In genomic region chr7:110114699-110115098, GRCm38 (mm10) we compare ENCODE assay signal across 17 mouse cellular contexts. TPM values are rescaled to one million over a fixed set of nuclear protein-coding genes. Genes with fewer than 3 reads are reported as not detected.
DNase-seq lines count a peak whose midpoint lies in the region; ATAC-seq and TF ChIP-seq lines count a peak whose summit lies in the region.
"Had no signal": no experiment of that assay in that cellular context is flagged by ENCODE, and none has a peak within 500 bp of the region (broad histone marks: within the 10 kb centered on the region; RNA-seq: fewer than 3 reads in every experiment).

No protein-coding gene starts in this region.

- no peaks in the 10 kb centered on the region for H3K27me3 ChIP-seq in kidney, postnatal 0 days (ENCODE audit: insufficient read depth, low read length)
- no peaks in the 10 kb centered on the region for H3K27me3 ChIP-seq in embryonic facial prominence, embryonic 15.5 days
- no peaks in the 10 kb centered on the region for H3K27me3 ChIP-seq in myocyte (ENCODE audit: control insufficient read depth, insufficient read depth, insufficient read length)

- no peak overlapping the region for H3ac ChIP-seq in myocyte (ENCODE audit: control insufficient read depth, insufficient read length)

- H3K9ac ChIP-seq in kidney, postnatal 0 days (ENCODE audit: low read depth, low read length) = no peak overlapping the region
- no peak overlapping the region for H3K9ac ChIP-seq in embryonic facial prominence, embryonic 15.5 days

- ATAC-seq in kidney, postnatal 0 days (replicated peaks; ENCODE audit: low FRiP score, low read depth) = no peak
- ATAC-seq in embryonic facial prominence, embryonic 15.5 days (ENCODE audit: insufficient number of reproducible peaks, low FRiP score, low TSS enrichment, low read depth) = peak; percentile 44; the same call in 1 of the 2 replicates
- no peak for ATAC-seq in megakaryocyte-erythroid progenitor cell, adult 5-6 weeks (replicated peaks; ENCODE audit: low FRiP score, low TSS enrichment, poor library complexity, severe bottlenecking)
- ATAC-seq: activated CD4-positive, CD25-positive, alpha-beta regulatory T cell, adult 4 months; CD4-positive, CD25-positive, alpha-beta regulatory T cell, adult 4 months had no signal

- no peaks in the 10 kb centered on the region for H3K36me3 ChIP-seq in kidney, postnatal 0 days (ENCODE audit: insufficient read depth, low read length)
- no peaks in the 10 kb centered on the region for H3K36me3 ChIP-seq in embryonic facial prominence, embryonic 15.5 days
- H3K36me3 ChIP-seq in myocyte (ENCODE audit: control insufficient read depth, insufficient read depth) = no peaks in the 10 kb centered on the region

- DNase-seq in kidney, postnatal 0 days (ENCODE audit: low spot score) = peak; percentile 51
- DNase-seq in kidney, postnatal 36 days = no peak
- peak; percentile 71 for DNase-seq in NIH3T3 (ENCODE audit: low read depth)
- DNase-seq in right cerebral cortex, postnatal 14 days = no peak
- DNase-seq: cerebellum, adult 11 months; gastrocnemius, postnatal 10 days; heart, postnatal 4 days; kidney, adult 2 months; layer of hippocampus, postnatal 36 days; lung, adult 18-20 months; thymus, postnatal 36 days had no signal

- TF ChIP-seq POLR2A in myocyte (IDR thresholded peaks at IDR 0.05; ENCODE audit: insufficient read length, low read depth) = no peak

- no peak for TF ChIP-seq CTCF in kidney, postnatal 0 days (IDR thresholded peaks at IDR 0.05; ENCODE audit: low read depth)

- H3K4me3 ChIP-seq in kidney, postnatal 0 days (replicated peaks; ENCODE audit: low read depth, low read length) = no peak overlapping the region
- H3K4me3 ChIP-seq in embryonic facial prominence, embryonic 15.5 days (replicated peaks) = no peak overlapping the region
- no peak overlapping the region for H3K4me3 ChIP-seq in myocyte

- no peak overlapping the region for H3K27ac ChIP-seq in kidney, postnatal 0 days
- no peak overlapping the region for H3K27ac ChIP-seq in embryonic facial prominence, embryonic 15.5 days (replicated peaks)

- no peak overlapping the region for H3K4me2 ChIP-seq in kidney, postnatal 0 days (ENCODE audit: low read length)
- H3K4me2 ChIP-seq in embryonic facial prominence, embryonic 15.5 days (replicated peaks) = no peak overlapping the region
- peak overlapping the region; percentile 54 for H3K4me2 ChIP-seq in myocyte (ENCODE audit: low read depth)
- H3K4me2 ChIP-seq: heart, embryonic 11.5 days had no signal

- no peaks in the 10 kb centered on the region for H3K9me3 ChIP-seq in kidney, postnatal 0 days (replicated peaks; ENCODE audit: low read length)
- no peaks in the 10 kb centered on the region for H3K9me3 ChIP-seq in embryonic facial prominence, embryonic 15.5 days (replicated peaks)

- 31% methylated on average over 5 of the region's 5 CpGs for WGBS in kidney, postnatal 0 days
- WGBS in embryonic facial prominence, embryonic 15.5 days = 24% methylated on average over 5 of the region's 5 CpGs

- no peaks in the 10 kb centered on the region for H3K79me2 ChIP-seq in myocyte (ENCODE audit: control insufficient read depth, insufficient read depth)

- H3K4me1 ChIP-seq in kidney, postnatal 0 days (replicated peaks; ENCODE audit: insufficient read depth, low read length) = peaks cover 2% of the 10 kb centered on the region; the same call in 1 of the 2 replicates
- peaks cover 13% of the 10 kb centered on the region for H3K4me1 ChIP-seq in embryonic facial prominence, embryonic 15.5 days

TF ChIP-seq in myocyte, 11 proteins besides CTCF, POLR2A, EP300 and RAD21:
- TF ChIP-seq POLR2AphosphoS2 (IDR thresholded peaks at IDR 0.05; ENCODE audit: insufficient read length, low read depth) (no peak), USF1 (IDR thresholded peaks at IDR 0.05; ENCODE audit: low read depth) (peak; percentile 74), CEBPB (IDR thresholded peaks at IDR 0.05; ENCODE audit: insufficient read depth, poor library complexity, severe bottlenecking) (peak; percentile 36; the same call in 1 of the 2 replicates)

RNA-seq across cellular contexts. Expression of gene Wee1, which starts 7.1 kb away (rescaled TPM):
- 15.4 and 16.9 TPM in 2 replicates for polyA plus RNA-seq in kidney, postnatal 0 days (2015; fragmentation: Nextera tagmentation; extraction: Ambion mirVana)
- 22.2 and 23.9 TPM in 2 replicates for polyA plus RNA-seq in embryonic facial prominence, embryonic 15.5 days (2015; fragmentation: Nextera tagmentation; extraction: Ambion mirVana)
- 4.6 TPM for polyA plus RNA-seq in myocyte (2012; fragmentation: generic; extraction: Trizol)
- total RNA-seq in megakaryocyte-erythroid progenitor cell, adult 5-6 weeks (2014; fragmentation: Nextera tagmentation) = 42.8 and 48.8 TPM in 2 replicates
- total RNA-seq in megakaryocyte-erythroid progenitor cell, adult 5-6 weeks (2017) = 27.0 and 27.8 TPM in 2 replicates

RNA-seq across cellular contexts. Expression of gene Zfp143, which starts 53.7 kb away (rescaled TPM):
- polyA plus RNA-seq in kidney, postnatal 0 days (2015; fragmentation: Nextera tagmentation; extraction: Ambion mirVana) = 10.5 and 12.0 TPM in 2 replicates
- polyA plus RNA-seq in embryonic facial prominence, embryonic 15.5 days (2015; fragmentation: Nextera tagmentation; extraction: Ambion mirVana) = 16.1 and 17.3 TPM in 2 replicates
- 6.4 TPM for polyA plus RNA-seq in myocyte (2012; fragmentation: generic; extraction: Trizol)
- total RNA-seq in megakaryocyte-erythroid progenitor cell, adult 5-6 weeks (2014; fragmentation: Nextera tagmentation) = 18.8 and 25.7 TPM in 2 replicates
- 30.1 and 47.0 TPM in 2 replicates for total RNA-seq in megakaryocyte-erythroid progenitor cell, adult 5-6 weeks (2017)

Comparison
In these comparisons a context has a peak if more than half of its experiments do, and no peak if none do; other contexts are left out.
1. DNase-seq: peak in kidney, postnatal 0 days (single experiment) and NIH3T3 (single experiment); none in kidney, postnatal 36 days (0 of 2) and right cerebral cortex, postnatal 14 days (single experiment).